Mouse (Mus musculus) G1E (cell line): ENCODE results near the gene Gskip.

ENCODE experiments used
- CTCF ChIP-seq: IDR thresholded peaks from 2 replicates; pipeline ENCODE4 v1.5.1; 2012; ENCODE audit warnings: low read depth, low read length, inconsistent platforms, mixed read lengths
- GATA1 ChIP-seq: IDR thresholded peaks from 2 replicates; pipeline ENCODE4 v1.6.1; 2012; ENCODE audit warnings: borderline replicate concordance, low read length, inconsistent platforms, mixed read lengths
- POLR2AphosphoS5 ChIP-seq: IDR thresholded peaks from 2 replicates; pipeline ENCODE4 v1.6.1; 2012; ENCODE audit warnings: low read depth, low read length, inconsistent platforms; ENCODE audit not compliant: insufficient replicate concordance

- TF ChIP-seq CTCF = no peak
- TF ChIP-seq GATA1 = no peak
- TF ChIP-seq POLR2AphosphoS5 = no peak
Observed at GRCm38 (mm10) chr12:105687416-105687815, 2.8 kb downstream of the Gskip start.
